ENCODE assay signal across 8 mouse cellular contexts in the genomic region with DNA sequence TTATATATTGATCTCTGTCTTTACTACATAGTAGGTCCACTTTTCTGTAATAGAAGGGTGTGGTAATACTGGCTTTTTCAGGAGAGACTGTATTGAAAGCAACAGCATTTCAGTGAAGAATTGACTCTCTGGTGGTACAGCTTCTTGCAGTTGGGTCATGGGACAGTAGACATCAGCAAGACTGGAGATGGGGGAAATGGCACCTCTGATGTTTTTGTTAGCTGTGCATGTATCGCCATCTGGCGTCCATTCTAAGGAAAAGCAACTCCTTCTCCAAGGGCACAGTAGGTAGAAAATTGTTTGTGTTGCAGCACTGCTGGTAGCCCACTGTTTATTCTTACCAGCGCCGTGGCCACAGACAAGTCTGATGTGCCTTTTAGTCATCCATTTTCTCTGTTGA. TPM values are rescaled to one million over a fixed set of nuclear protein-coding genes. Genes with fewer than 3 reads are reported as not detected.
DNase-seq lines count a peak whose midpoint lies in the region; ATAC-seq and TF ChIP-seq lines count a peak whose summit lies in the region.

No protein-coding gene starts in this region.

- peak; percentile 12 for DNase-seq in gastrocnemius, postnatal 10 days
- no peak for DNase-seq in gastrocnemius, postnatal 4 days (ENCODE audit: low spot score in 2 of 2)
- DNase-seq in adrenal gland, postnatal 36 days: peak; percentile 30 to 34
- DNase-seq in layer of hippocampus, adult 18-20 months (ENCODE audit: low spot score in 2 of 2): peak; percentile 37 to 69
- DNase-seq in lung, postnatal 0 days (ENCODE audit: low spot score): peak; percentile 93
- DNase-seq in retina, adult 2 months (ENCODE audit: low read depth, low spot score): peak; percentile 62

- WGBS in embryonic facial prominence, embryonic 12.5 days: 7% methylated on average over 4 of the region's 4 CpGs
- WGBS in lung, postnatal 0 days: 3% methylated on average over 4 of the region's 4 CpGs

- TF ChIP-seq CTCF in lung, postnatal 0 days (IDR thresholded peaks at IDR 0.05): peak; percentile 92

- no peak overlapping the region for H3K4me3 ChIP-seq in embryonic facial prominence, embryonic 12.5 days
- no peak overlapping the region for H3K4me3 ChIP-seq in lung, postnatal 0 days (ENCODE audit: low read depth, low read length)

- no peaks in the 10 kb centered on the region for H3K36me3 ChIP-seq in embryonic facial prominence, embryonic 12.5 days
- H3K36me3 ChIP-seq in lung, postnatal 0 days (ENCODE audit: insufficient read depth, low read length): no peaks in the 10 kb centered on the region

- no peak overlapping the region for H3K27ac ChIP-seq in embryonic facial prominence, embryonic 12.5 days
- H3K27ac ChIP-seq in lung, postnatal 0 days (ENCODE audit: low read length): no peak overlapping the region

- H3K9ac ChIP-seq in embryonic facial prominence, embryonic 12.5 days: no peak overlapping the region
- H3K9ac ChIP-seq in lung, postnatal 0 days (replicated peaks; ENCODE audit: low read depth): no peak overlapping the region

- no peaks in the 10 kb centered on the region for H3K27me3 ChIP-seq in embryonic facial prominence, embryonic 12.5 days
- no peaks in the 10 kb centered on the region for H3K27me3 ChIP-seq in lung, postnatal 0 days (replicated peaks; ENCODE audit: insufficient read depth, low read length)

- H3K9me3 ChIP-seq in embryonic facial prominence, embryonic 12.5 days: no peaks in the 10 kb centered on the region
- no peaks in the 10 kb centered on the region for H3K9me3 ChIP-seq in lung, postnatal 0 days (ENCODE audit: low read length)

- H3K4me2 ChIP-seq in embryonic facial prominence, embryonic 12.5 days (replicated peaks): no peak overlapping the region
- H3K4me2 ChIP-seq in lung, postnatal 0 days (replicated peaks; ENCODE audit: low read depth, low read length): no peak overlapping the region

- no peak for TF ChIP-seq EP300 in lung, postnatal 0 days (IDR thresholded peaks at IDR 0.05)

- H3K4me1 ChIP-seq in embryonic facial prominence, embryonic 12.5 days: no peaks in the 10 kb centered on the region
- no peaks in the 10 kb centered on the region for H3K4me1 ChIP-seq in lung, postnatal 0 days (ENCODE audit: insufficient read depth, low read depth, low read length)

- peak; percentile 22; the same call in 1 of the 2 replicates for ATAC-seq in embryonic facial prominence, embryonic 12.5 days (ENCODE audit: insufficient number of reproducible peaks, insufficient read depth, low FRiP score, low TSS enrichment)
- peak; percentile 94 to 97 for ATAC-seq in hematopoietic stem cell, adult 5-6 weeks (replicated peaks in 1 of 2; ENCODE audit: insufficient read depth in 1 of 2, low FRiP score in 2 of 2, low TSS enrichment in 1 of 2, low read depth in 1 of 2, poor library complexity in 2 of 2, severe bottlenecking in 2 of 2)
- ATAC-seq in lung, postnatal 0 days: peak; percentile 69

RNA-seq across cellular contexts. Expression of a gene that starts 24.1 kb away (rescaled TPM):
- total RNA-seq in gastrocnemius, postnatal 10 days (2021): 10 to 100 TPM; 25.5 to 30.0 TPM
- 10 to 100 TPM; 49.5 to 52.2 TPM for total RNA-seq in gastrocnemius, postnatal 4 days (2021)
- total RNA-seq in adrenal gland, postnatal 36 days (2021): 10 to 100 TPM; 19.2 to 21.4 TPM
- 173 and 174 TPM in 2 replicates for polyA plus RNA-seq in embryonic facial prominence, embryonic 12.5 days (2016; fragmentation: Nextera tagmentation; extraction: Ambion mirVana)
- total RNA-seq in hematopoietic stem cell, adult 5-6 weeks (2017): 447 and 684 TPM in 2 replicates
- total RNA-seq in layer of hippocampus, adult 18-20 months (2021): 10 to 100 TPM in 1 of 2 experiments, 1 to 10 TPM in 1; 9.4 to 11.4 TPM
- polyA plus RNA-seq in lung, postnatal 0 days (2015; fragmentation: Nextera tagmentation; extraction: Ambion mirVana): 20.7 and 25.2 TPM in 2 replicates

Comparison
In these comparisons a context has a peak if more than half of its experiments do, and no peak if none do; other contexts are left out.
1. DNase-seq: peak in gastrocnemius, postnatal 10 days (single experiment), adrenal gland, postnatal 36 days (2 of 2), layer of hippocampus, adult 18-20 months (2 of 2), lung, postnatal 0 days (single experiment) and retina, adult 2 months (single experiment); none in gastrocnemius, postnatal 4 days (0 of 2).
2. ATAC-seq: peak in every context shown above with its lines; median percentile 96 in hematopoietic stem cell, adult 5-6 weeks; 69 in lung, postnatal 0 days; 22 in embryonic facial prominence, embryonic 12.5 days.